Mouse (Mus musculus) limb, embryonic 15.5 days (tissue): ENCODE results near the gene Bnc1. TPM values are rescaled to one million over a fixed set of nuclear protein-coding genes. Genes with fewer than 3 reads are reported as not detected.

Experiments
- ATAC-seq: fragments of 200-750 bp; cut with Nextera tagmentation; 2 replicates; pipeline ENCODE4 v1.8.0; 2017; ENCODE audit warnings: low read depth, moderate TSS enrichment; ENCODE audit not compliant: insufficient number of reproducible peaks, low FRiP score, low TSS enrichment
- H3K27ac ChIP-seq: fragments of 300-500 bp; sonication (generic); 2 replicates; pipeline ENCODE4 v1.5.1; 2015; ENCODE audit warnings: moderate library complexity, mild to moderate bottlenecking, inconsistent platforms
- H3K27me3 ChIP-seq: fragments of 300-500 bp; sonication (generic); 2 replicates; pipeline ENCODE4 v1.6.1; 2015; ENCODE audit warnings: inconsistent platforms
- H3K36me3 ChIP-seq: fragments of 300-500 bp; sonication (generic); 2 replicates; pipeline ENCODE4 v1.6.1; 2015; ENCODE audit warnings: inconsistent platforms
- H3K4me1 ChIP-seq: fragments of 300-500 bp; sonication (generic); 2 replicates; pipeline ENCODE4 v1.6.1; 2015; ENCODE audit warnings: inconsistent platforms
- H3K4me2 ChIP-seq: fragments of 300-500 bp; sonication (generic); 2 replicates; pipeline ENCODE4 v1.6.1; 2015; ENCODE audit warnings: mild to moderate bottlenecking, inconsistent platforms
- H3K4me3 ChIP-seq: fragments of 300-500 bp; sonication (generic); 2 replicates; pipeline ENCODE4 v1.5.1; 2015; ENCODE audit warnings: mild to moderate bottlenecking, inconsistent platforms
- H3K9ac ChIP-seq: fragments of 300-500 bp; sonication (generic); 2 replicates; pipeline ENCODE4 v1.6.1; 2015; ENCODE audit warnings: inconsistent platforms
- H3K9me3 ChIP-seq: fragments of 300-500 bp; sonication (generic); 2 replicates; pipeline ENCODE4 v1.6.1; 2016; ENCODE audit warnings: inconsistent platforms
- WGBS: fragments of 180-500 bp; shearing (Covaris S2); methylation state at CpG from one replicate; pipeline ENCODE4 v1.1.7; 2015; 5-methylcytosine and 5-hydroxymethylcytosine counted together
- polyA plus RNA-seq: library from polyadenylated mRNA; unstranded; fragments of >200 nt; fragmentation: Nextera tagmentation; extraction: Ambion mirVana; gene quantifications from 2 replicates; pipeline ENCODE4 v1.2.1, GENCODE M21; 2015

Gene Bnc1
- polyA plus RNA-seq, 1 experiment from 2014 or later, result 1.1 TPM

DNA sequence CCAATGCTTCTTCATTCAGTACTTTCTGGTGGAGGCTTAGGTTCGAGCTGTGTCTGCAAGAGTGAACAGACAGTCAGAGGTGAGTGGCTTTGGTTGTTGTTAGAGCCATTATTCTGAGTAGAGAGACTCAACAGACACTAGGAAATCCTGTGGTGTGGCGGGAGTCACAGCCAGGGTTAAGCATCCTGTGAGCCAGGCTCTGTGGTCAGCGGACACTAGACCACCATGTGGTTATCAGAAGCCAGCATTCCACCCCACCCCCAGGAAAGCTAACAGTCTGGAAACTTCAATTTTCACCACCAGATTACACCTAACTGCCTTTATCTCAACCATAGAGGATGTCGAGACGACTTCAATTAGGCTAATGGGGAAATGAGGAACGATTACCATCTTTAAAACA, 23.1 kb downstream of the Bnc1 start:
- no peak for ATAC-seq
- Histone ChIP-seq H3K4me1 (no peaks in the 10 kb centered on the region), H3K4me3 (no peak overlapping the region), H3K9ac (no peak overlapping the region), H3K4me2 (no peak overlapping the region), H3K27me3 (no peaks in the 10 kb centered on the region), H3K9me3 (no peaks in the 10 kb centered on the region), H3K36me3 (no peaks in the 10 kb centered on the region), H3K27ac (no peak overlapping the region)
- WGBS, result 83% methylated on average over 6 of the region's 6 CpGs

DNA sequence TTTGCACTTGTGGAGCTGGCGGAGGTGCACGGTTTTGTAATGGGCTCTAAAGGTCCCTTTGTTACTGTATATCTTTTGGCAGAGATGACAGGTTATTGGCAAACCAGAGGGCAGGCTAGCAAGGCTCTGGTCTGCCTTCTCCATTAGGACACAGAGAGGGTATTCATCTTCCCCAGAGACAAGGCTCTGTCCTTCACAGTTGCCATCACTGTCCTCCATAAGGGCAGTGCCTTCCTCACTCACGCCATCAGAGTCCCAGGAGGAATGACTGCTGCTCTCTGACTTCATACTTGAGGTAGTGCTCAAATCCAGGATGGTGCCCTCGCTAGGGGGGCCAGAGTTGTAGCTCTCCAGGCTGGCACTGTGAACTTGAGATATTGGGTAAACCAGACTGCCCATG, 23.6 kb downstream of the Bnc1 start:
- ATAC-seq, result no peak
- whole genome bisulfite sequencing, result 78% methylated on average over 4 of the region's 4 CpGs
- no peaks in the 10 kb centered on the region for H3K4me1 ChIP-seq
- no peak overlapping the region for H3K4me3 ChIP-seq
- no peaks in the 10 kb centered on the region for H3K27me3 ChIP-seq
- H3K9me3 ChIP-seq, result no peaks in the 10 kb centered on the region
- no peak overlapping the region for H3K27ac ChIP-seq
- no peaks in the 10 kb centered on the region for H3K36me3 ChIP-seq
- no peak overlapping the region for H3K4me2 ChIP-seq
- H3K9ac ChIP-seq, result no peak overlapping the region

DNA sequence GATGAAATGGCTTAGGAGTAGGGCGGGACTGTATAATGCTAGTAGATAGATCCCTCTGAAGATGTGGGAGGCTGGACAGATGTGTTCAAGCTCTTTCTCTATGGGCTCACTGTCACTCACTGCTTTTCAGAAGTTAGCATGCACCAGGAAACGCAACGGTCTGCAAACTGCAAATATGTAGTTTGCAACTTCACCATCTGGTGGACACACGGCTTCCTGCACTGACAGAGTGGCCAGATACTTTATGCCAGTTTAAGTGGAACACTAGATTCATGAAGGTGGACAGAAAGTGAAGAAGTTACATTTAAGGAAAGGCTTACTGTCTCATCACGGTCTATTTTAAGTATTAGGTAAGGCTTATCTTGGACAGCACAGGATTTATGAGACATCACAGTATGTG, 25.9 kb downstream of the Bnc1 start:
- Histone ChIP-seq H3K4me3 (no peak overlapping the region), H3K27ac (no peak overlapping the region), H3K4me2 (no peak overlapping the region), H3K4me1 (no peaks in the 10 kb centered on the region), H3K27me3 (no peaks in the 10 kb centered on the region), H3K9ac (no peak overlapping the region), H3K9me3 (no peaks in the 10 kb centered on the region), H3K36me3 (no peaks in the 10 kb centered on the region)
- WGBS, result 65% methylated on average over 5 of the region's 5 CpGs
- no peak for ATAC-seq

DNA sequence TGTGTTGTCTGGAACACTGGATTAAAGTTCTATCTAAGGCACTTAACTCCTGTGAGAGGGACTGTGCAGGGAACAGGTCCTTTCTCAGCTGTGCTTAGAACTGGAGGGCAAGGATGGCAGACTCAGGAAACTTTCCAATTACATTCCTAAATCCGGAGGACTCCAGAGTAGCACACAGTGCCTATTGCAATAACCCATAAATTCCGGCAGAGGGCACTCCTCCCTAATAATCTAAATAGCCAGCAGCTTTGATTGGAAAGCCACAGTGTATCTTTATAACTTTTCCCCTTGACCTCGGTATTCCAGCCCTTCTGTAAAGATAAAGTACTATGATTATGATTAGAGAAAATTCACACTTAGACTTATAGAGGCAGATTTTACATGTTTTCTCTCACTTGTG, 32.4 kb downstream of the Bnc1 start:
- H3K27me3 ChIP-seq, result no peaks in the 10 kb centered on the region
- no peak overlapping the region for H3K27ac ChIP-seq
- 3% methylated on average over 3 of the region's 3 CpGs for WGBS
- H3K4me3 ChIP-seq, result no peak overlapping the region
- H3K9me3 ChIP-seq, result no peaks in the 10 kb centered on the region
- no peaks in the 10 kb centered on the region for H3K4me1 ChIP-seq
- H3K9ac ChIP-seq, result no peak overlapping the region
- no peak for ATAC-seq
- H3K36me3 ChIP-seq, result no peaks in the 10 kb centered on the region
- H3K4me2 ChIP-seq, result no peak overlapping the region

DNA sequence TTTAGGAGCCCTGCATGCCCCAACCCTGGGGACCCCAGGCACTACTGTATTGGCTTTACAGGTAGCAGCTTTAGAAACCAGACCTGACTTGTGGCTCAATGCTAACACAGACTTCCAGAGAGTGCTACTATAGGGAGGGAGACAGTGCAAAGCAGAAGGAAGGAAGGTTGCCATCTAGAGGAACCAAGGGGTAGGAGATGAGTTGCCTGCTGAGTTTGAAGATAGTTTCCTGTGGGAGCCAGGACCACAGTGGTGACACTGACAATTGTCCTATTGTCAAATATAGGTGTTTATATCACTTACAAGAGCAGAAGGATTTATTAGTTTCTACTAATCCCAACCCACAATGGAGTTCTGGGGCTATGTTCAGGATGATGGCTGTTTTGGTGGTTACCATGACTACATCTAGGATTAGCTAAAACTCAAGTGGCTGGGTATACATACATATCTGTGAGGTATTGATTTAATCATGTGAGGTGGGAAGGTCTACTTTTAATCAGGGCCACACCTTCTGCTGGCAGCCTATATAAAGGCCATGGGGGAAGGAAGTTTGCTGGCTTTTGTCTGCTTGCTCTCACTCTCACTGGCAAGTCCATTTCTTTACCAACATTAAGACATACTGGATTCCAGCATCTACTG, 37.8 kb downstream of the Bnc1 start:
- no peaks in the 10 kb centered on the region for H3K36me3 ChIP-seq
- no peaks in the 10 kb centered on the region for H3K9me3 ChIP-seq
- ATAC-seq, result no peak
- no peak overlapping the region for H3K4me3 ChIP-seq
- no peak overlapping the region for H3K27ac ChIP-seq
- H3K4me2 ChIP-seq, result no peak overlapping the region
- H3K27me3 ChIP-seq, result no peaks in the 10 kb centered on the region
- H3K4me1 ChIP-seq, result no peaks in the 10 kb centered on the region
- no peak overlapping the region for H3K9ac ChIP-seq

DNA sequence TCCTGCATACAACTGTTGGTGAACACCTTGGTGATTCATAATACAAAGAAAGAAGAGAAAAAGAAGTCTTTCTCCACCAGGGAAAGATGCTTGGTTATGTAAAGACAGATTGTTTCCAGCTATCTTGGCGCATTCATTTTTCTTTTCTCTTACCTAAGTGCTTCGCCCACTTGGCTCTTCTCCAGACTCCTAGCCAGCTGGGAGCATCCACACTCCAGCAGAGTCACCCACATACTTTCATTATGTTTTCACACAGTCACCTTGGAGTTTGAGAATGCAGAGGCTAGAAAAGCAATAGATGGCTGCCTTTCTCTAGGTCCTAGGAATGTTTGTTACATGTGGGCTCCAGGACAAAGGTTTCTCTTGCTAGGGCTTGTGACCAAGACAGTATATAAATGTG, 41.6 kb downstream of the Bnc1 start:
- H3K4me2 ChIP-seq, result no peak overlapping the region
- H3K27me3 ChIP-seq, result no peaks in the 10 kb centered on the region
- H3K27ac ChIP-seq, result no peak overlapping the region
- H3K4me3 ChIP-seq, result no peak overlapping the region
- WGBS, result 82% methylated on average over 2 of the region's 2 CpGs
- no peaks in the 10 kb centered on the region for H3K4me1 ChIP-seq
- no peak overlapping the region for H3K9ac ChIP-seq
- H3K36me3 ChIP-seq, result no peaks in the 10 kb centered on the region
- H3K9me3 ChIP-seq, result no peaks in the 10 kb centered on the region
- no peak for ATAC-seq

DNA sequence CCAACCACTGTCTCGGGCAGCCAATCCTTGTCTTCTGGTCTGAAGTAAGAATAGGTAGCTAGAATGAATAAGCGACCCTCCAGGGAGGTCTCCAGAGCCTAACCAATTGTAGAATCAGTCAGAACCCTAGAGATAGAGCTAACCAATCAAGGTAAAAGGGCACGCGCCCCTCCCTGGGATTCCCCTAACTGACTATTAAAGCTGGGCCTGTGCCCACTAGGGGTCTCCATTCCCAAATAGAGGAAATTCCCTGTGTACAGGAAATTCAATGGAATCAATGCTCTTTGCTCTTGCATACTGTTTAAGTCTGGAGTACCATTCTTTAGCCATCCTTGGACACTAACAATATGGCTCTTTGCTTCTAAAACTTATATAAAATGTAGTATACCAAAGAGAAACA, 46.7 kb downstream of the Bnc1 start:
- no peaks in the 10 kb centered on the region for H3K9me3 ChIP-seq
- ATAC-seq, result no peak

DNA sequence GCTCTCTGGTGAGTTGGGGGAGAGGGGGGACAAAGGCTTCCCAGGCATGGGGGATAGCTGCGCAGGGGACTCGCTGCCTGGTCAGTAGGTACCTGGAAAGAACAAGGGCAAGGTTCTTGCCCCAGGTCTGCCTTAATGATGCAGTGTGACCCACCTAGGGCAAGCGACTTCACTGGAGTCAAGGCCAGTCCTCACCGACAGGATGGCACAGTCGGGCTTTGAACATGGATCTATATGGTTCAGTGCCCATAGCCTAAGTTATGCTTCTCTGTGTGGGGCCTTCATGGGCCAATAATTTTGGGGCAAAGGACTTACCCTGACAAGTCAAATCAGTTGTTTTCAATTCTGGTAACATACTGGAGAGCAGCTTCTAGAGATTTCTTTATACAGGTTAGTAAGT, 57.3 kb downstream of the Bnc1 start:
- peak overlapping the region; percentile 92; the same call in 1 of the 2 replicates for H3K9ac ChIP-seq
- H3K27me3 ChIP-seq, result no peaks in the 10 kb centered on the region
- 3% methylated on average over 5 of the region's 5 CpGs for WGBS
- H3K4me3 ChIP-seq, result peak overlapping the region; percentile 61
- H3K9me3 ChIP-seq, result no peaks in the 10 kb centered on the region
- H3K27ac ChIP-seq, result 0 out of 2 replicates have a peak overlapping the region, but pooled peaks have one; percentile 93
- peak overlapping the region; percentile 80 for H3K4me2 ChIP-seq
- H3K36me3 ChIP-seq, result no peaks in the 10 kb centered on the region
- ATAC-seq, result no peak
- peaks cover 7% of the 10 kb centered on the region; the same call in 1 of the 2 replicates for H3K4me1 ChIP-seq

More for the DNA sequence above, 46.7 kb downstream of the Bnc1 start:
- Histone ChIP-seq H3K9ac (no peak overlapping the region), H3K27me3 (no peaks in the 10 kb centered on the region), H3K4me3 (no peak overlapping the region), H3K27ac (no peak overlapping the region), H3K4me1 (no peaks in the 10 kb centered on the region), H3K36me3 (no peaks in the 10 kb centered on the region), H3K4me2 (no peak overlapping the region)
- WGBS, result 24% methylated on average over 4 of the region's 4 CpGs

DNA sequence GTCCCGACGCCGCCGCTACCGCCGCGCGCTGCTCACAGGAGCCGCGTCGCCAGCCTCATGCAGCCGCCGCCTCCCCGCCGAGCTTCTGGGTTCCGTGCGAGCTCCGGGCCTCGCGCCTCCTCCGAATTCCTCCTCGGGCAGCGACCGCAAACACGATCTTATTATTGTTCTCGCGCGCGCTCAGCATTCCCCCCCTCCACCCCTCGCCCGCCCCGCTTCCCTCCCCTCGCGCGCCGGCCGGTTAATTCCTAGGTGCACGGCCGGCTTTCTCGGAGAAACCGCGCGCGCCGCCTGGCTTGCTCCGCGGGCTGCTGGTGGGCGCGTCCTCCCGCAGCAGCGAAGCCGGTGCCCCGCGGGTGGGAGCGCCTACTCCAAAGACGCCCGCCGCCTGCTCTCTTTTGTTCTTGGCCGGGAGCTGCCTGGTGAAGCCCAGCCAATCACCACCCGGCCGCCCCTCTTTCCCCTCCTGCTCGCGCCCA, 57.8 kb downstream of the Bnc1 start, which contains the start of gene Hdgfl3:
TSS of gene Hdgfl3 (minus strand) at position 207 of the 479 bp plus-strand sequence.
- H3K4me3 ChIP-seq, result peak within 1 kb of the TSS; percentile 61
- no peaks in the 10 kb centered on the region for H3K9me3 ChIP-seq
- peak within 1 kb of the TSS; percentile 93 for H3K27ac ChIP-seq
- no peaks in the 10 kb centered on the region for H3K36me3 ChIP-seq
- peak; percentile 85 for ATAC-seq
- H3K27me3 ChIP-seq, result no peaks in the 10 kb centered on the region
- under 1% methylated on average over 55 of the region's 63 CpGs for WGBS
- H3K4me1 ChIP-seq, result peaks cover 7% of the 10 kb centered on the region; the same call in 1 of the 2 replicates
- H3K4me2 ChIP-seq, result peak within 1 kb of the TSS; percentile 80
- H3K9ac ChIP-seq, result peak within 1 kb of the TSS; percentile 92

DNA sequence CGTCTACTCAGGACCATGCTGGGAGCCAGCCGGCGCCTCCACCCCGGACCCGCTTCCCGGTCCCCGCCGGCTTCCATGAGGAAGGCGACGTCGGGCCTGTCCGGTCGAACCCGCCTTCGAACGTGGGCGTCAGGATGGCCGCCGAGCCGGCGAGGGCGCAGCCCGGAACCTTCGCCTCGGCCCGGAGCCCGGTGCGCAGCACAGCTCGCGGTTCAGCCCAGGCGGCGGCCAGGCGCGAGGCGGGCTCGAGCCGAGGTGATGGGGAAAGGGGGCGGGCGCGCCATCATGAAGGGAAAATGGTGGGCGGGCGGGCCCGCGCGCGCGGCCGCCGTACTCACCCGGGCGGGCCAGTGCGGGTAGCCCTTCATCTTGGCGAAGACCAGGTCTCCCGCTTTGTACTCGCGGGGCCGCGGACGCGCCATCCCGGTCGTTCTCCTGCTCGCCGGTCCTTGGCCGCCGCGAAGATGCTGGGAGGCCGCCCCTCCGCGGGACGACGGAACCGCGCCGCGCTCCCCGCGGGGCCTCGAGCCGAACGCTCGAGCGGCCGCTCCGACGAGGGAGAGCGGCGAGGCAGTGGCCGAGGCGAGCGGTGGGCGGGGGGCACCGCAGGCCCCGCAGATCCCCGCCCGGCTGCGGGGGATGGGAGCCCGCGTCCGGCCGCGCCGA, 58.4 kb downstream of the Bnc1 start:
- no peaks in the 10 kb centered on the region for H3K36me3 ChIP-seq
- peak overlapping the region; percentile 61 for H3K4me3 ChIP-seq
- no peaks in the 10 kb centered on the region for H3K27me3 ChIP-seq
- H3K9me3 ChIP-seq, result no peaks in the 10 kb centered on the region
- H3K27ac ChIP-seq, result peak overlapping the region; percentile 93
- peaks cover 7% of the 10 kb centered on the region; the same call in 1 of the 2 replicates for H3K4me1 ChIP-seq
- peak overlapping the region; percentile 92 for H3K9ac ChIP-seq
- peak overlapping the region; percentile 80 for H3K4me2 ChIP-seq
- ATAC-seq, result peak; percentile 65
- WGBS, result under 1% methylated on average over 91 of the region's 103 CpGs

DNA sequence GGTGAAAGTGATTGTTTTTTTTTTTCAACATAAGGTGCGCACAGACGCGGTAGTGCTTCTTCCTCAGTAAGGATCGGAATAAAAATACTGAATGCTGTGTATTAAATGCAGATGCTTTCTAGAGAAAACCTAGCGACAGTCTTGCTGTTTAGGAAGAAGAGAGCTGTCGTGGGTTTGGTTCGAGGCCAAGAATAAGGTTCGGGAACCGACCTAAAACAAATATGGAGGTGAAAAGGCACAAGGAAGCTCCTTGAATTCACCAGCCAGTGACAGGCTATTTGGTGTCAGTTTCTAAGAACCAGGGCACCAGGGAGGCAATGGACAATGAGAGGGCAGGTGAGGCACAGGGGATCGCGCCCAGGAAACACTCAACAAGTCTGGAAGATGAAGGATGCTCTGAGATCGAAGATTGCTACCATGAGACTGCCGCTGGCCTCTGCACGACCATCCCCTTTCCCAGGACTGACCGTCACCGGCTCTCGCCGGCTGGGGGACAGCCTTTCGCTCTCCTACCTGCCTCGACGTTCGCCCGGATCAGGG, 59.0 kb downstream of the Bnc1 start:
- H3K4me1 ChIP-seq, result peaks cover 7% of the 10 kb centered on the region; the same call in 1 of the 2 replicates
- WGBS, result 3% methylated on average over 23 of the region's 23 CpGs
- H3K27me3 ChIP-seq, result no peaks in the 10 kb centered on the region
- peak overlapping the region; percentile 80 for H3K4me2 ChIP-seq
- H3K9me3 ChIP-seq, result no peaks in the 10 kb centered on the region
- H3K27ac ChIP-seq, result peak overlapping the region; percentile 93
- H3K9ac ChIP-seq, result peak overlapping the region; percentile 92
- peak; percentile 32; the same call in 1 of the 2 replicates for ATAC-seq
- H3K4me3 ChIP-seq, result peak overlapping the region; percentile 61
- H3K36me3 ChIP-seq, result no peaks in the 10 kb centered on the region

DNA sequence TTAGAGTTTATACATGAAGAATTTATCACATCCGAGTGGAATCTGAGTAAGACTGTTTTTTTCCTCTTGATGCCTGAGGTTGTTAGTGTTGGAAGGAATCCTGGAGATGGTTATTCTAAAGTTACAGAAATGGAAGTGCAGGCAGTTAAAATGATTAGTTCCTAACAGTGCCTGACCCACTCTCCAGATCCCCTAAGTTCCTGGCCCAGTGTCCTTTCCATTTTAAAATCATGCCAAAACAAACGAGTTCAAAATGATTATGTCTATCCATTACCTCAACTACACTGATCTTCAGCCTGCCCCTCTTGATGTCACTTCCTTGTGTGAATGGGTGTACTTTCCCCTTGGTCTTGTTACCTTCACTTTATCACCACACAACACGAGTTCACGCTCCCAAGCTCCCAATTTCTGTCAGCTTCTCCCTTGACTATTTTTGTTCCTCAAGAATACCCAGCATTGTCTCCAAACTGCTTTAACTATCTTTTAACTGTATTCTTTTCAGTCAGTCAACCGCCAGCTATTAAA, 59.5 kb downstream of the Bnc1 start:
- WGBS, result 18% methylated on average over 5 of the region's 5 CpGs
- Histone ChIP-seq H3K27me3 (no peaks in the 10 kb centered on the region), H3K4me1 (peaks cover 7% of the 10 kb centered on the region; the same call in 1 of the 2 replicates), H3K9ac (0 out of 2 replicates have a peak overlapping the region, but pooled peaks have one; percentile 92), H3K4me2 (peak overlapping the region; percentile 80), H3K4me3 (peak overlapping the region; percentile 61), H3K36me3 (no peaks in the 10 kb centered on the region), H3K9me3 (no peaks in the 10 kb centered on the region), H3K27ac (no peak overlapping the region)
- ATAC-seq, result no peak
